Mouse (Mus musculus): Measurements from ENCODE around the gene Lrp1. TPM values are rescaled to one million over a fixed set of nuclear protein-coding genes. Genes with fewer than 3 reads are reported as not detected.

Lrp1 gene
- total RNA-seq, 2 experiments from 2014 or later = 268 to 307 TPM

DNA sequence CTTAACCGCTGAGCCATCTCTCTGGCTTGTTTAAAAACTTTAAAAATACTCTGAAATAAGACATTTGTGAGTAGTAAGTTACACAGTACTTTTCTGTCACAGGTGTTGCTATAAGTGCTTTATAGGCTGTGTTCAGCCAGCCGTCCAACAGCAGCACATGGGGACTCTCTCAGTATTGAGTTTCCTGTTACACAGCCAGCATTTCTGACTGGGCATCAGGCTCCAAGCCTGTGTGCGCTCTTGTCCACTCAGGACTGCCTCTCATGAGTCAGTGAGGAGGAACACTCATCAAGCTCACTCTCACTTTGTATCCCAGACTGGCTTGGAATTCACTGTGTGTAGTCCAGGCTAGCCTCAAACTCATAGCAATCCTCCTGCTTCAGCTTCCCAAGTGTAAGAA lies 124.8 kb downstream of the Lrp1 start:
- DNase-seq = no peak

DNA sequence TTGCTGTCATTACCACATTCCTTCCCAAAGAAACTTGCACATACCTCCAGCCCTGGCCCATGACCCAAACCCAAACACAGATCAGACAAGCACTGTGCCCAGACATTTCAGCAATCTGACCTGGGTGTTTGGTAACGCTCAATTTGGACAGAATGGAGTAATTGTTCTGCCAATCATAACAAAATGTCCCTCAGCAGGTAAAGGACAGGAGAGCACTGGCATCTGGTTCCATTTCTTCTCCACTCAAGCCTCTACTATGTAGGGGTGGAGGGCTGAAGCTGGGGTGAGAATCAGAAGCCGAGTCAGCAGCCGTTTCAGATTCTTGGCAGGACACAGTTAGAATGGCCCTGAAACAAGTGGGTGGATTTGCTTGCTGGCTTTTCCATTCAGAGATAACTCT lies 128.8 kb downstream of the Lrp1 start:
- DNase-seq = no peak

DNA sequence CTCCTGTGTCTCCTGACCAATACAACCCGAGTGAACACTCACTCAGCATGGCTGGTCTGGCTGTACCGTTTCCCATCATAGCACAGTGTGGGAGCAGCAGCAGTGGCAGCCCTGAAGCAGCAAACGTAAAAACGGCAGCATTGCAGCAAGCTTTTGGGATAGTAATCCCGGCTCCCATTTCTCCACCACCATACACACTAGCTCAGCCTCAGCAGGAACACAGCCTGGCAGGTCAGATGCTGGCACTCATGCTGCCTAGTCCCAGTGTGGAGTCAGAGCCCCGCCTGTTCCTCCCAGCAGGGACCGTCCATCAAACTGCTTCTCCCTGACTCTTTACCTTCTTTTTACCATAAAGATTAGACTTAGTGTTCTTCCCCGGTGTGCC lies 129.8 kb downstream of the Lrp1 start:
- no peak for DNase-seq

DNA sequence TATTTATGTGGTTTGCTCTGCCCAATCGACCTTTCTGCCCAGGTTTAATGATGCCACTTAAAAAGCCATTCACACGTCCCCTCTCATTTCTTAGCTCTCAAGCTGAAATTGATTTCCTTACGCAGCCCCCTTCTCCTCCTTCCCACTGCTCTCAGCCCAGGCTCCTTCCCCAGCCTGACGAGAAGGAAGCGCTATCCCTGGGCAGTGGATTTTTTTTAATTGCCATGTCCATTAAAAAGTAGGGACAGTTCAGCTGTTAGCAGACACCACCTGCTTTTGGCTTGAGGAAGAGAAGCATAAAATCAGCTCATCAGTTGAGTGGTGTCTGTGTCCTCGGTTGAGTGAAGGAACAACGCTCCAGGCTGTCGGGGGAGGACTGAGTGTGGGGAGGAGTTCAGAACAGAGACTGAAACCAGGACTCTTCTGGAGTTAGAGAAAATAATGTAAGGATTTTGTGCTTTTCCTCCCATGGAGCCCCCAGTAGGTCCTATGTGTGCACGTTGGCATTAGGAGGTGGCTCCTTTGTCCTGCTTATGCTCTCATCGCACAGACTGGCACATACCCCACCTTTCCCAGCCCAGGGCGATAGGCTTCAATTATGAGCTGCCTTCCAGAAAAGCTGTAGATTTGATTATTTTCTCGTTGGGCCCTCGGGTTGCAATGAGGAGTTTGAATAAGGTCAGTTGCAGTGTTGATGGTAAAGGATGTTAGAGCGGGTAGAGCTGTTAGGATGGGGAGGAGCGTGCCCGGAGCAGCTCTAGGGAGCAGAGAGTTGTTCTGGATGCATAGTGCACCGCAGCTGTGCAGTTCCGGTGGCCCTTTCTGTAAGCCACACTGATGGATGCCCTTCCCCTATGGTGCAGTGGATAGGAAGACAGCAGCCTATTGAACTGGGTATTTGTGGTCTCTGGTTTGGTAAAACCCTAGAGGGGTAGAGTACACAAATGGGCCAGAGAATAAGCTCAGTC lies 130.5 kb downstream of the Lrp1 start:
- DNase-seq = no peak

DNA sequence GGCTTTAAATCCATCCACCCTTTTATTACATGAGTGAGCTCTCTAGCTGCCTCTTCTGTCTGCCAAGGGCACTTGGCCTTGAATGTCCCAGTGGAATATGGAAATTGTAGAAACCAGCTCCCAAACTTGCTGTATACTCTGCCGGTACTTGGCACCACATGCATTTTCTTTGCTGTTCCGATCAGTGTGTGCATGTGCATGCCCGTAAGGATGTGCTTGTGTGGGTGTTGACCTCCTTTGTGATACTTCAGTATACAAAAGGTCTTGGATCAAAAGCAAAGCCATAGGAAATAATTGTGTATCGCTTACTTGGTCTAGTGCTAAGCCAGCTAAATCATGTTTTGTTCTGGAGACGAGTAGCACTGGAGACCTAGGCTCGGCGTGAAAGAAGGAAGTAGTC lies 132.1 kb downstream of the Lrp1 start:
- no peak for DNase-seq

Other genes with a start within 250 kb of the Lrp1 start
- gene R3hdm2, start 240.8 kb downstream of the Lrp1 start, total RNA-seq (2021) = 100 to 1,000 TPM; 153 to 163 TPM
- 1 to 10 TPM; 3.0 to 3.7 TPM for gene Stac3, start 119.5 kb downstream of the Lrp1 start, total RNA-seq (2021)
- gene Ndufa4l2, start 106.2 kb downstream of the Lrp1 start, total RNA-seq (2021) = 1 to 10 TPM; 3.5 to 4.8 TPM
- gene Shmt2, start 98.7 kb downstream of the Lrp1 start, total RNA-seq (2021) = 10 to 100 TPM; 27.4 to 29.9 TPM
- gene Nxph4, start 86.6 kb downstream of the Lrp1 start, total RNA-seq (2021) = 1 to 10 TPM; 1.3 to 1.7 TPM
- 1 to 10 TPM; 5.1 to 6.2 TPM for gene Stat6, start 21.8 kb upstream of the Lrp1 start, total RNA-seq (2021)
- gene Nemp1, start 45.8 kb upstream of the Lrp1 start, total RNA-seq (2021) = 1 to 10 TPM; 5.1 to 6.7 TPM
- 10 to 100 TPM; 42.7 to 43.8 TPM for gene Nab2, start 47.4 kb upstream of the Lrp1 start, total RNA-seq (2021)
- 1 to 10 TPM; 1.0 to 1.3 TPM for gene Myo1a, start 84.0 kb upstream of the Lrp1 start, total RNA-seq (2021)
- 1 to 10 TPM; 3.3 to 6.6 TPM for gene Tac2, start 103.3 kb upstream of the Lrp1 start, total RNA-seq (2021)
- gene Zbtb39, start 118.4 kb upstream of the Lrp1 start, total RNA-seq (2021) = 10 to 100 TPM; 10.0 to 11.7 TPM
- gene Gpr182, start 130.6 kb upstream of the Lrp1 start, total RNA-seq (2021) = 1 to 10 TPM; 1.2 to 1.3 TPM
- under 1 TPM; 0.13 to 0.15 TPM for gene Rdh1, start 138.6 kb upstream of the Lrp1 start, total RNA-seq (2021)
- gene Rdh16f1, start 138.6 kb upstream of the Lrp1 start, total RNA-seq (2021) = not detected
- gene Rdh9, start 155.2 kb upstream of the Lrp1 start, total RNA-seq (2021) = under 1 TPM; 0.30 to 0.53 TPM
- under 1 TPM; 0.13 to 0.22 TPM for gene Rdh16, start 180.0 kb upstream of the Lrp1 start, total RNA-seq (2021)
- not detected for gene Rdh19, start 228.8 kb upstream of the Lrp1 start, total RNA-seq (2021)
- gene Rdh16f2, start 245.3 kb upstream of the Lrp1 start, total RNA-seq (2021) = not detected